Mouse (Mus musculus): ENCODE results near the gene Tmem56. TPM values are rescaled to one million over a fixed set of nuclear protein-coding genes. Genes with fewer than 3 reads are reported as not detected.

Tmem56 gene
- polyA plus RNA-seq, 1 experiment from 2014 or later: 0.79 TPM

DNA sequence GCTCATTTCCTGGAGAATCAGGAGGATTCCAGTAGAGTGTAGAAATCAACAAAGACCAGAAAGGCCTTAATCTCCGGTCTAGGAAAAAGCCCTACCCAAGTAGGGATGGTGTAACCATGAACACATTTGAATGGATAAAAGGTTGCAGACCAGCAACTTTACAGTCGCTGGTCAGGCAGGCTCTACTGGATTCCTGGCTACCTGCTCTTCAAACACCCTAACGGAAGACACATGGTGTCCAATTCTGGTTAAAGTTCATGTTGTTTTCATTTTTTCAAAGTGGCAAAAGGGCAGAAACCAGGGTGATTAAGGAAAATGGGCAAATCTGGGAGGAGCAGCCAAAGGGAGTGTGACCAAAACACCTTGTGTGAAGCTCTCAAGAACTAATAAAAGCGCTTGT lies 5.9 kb downstream of the Tmem56 start:
- WGBS: 69% methylated on average over 4 of the region's 4 CpGs
- Histone ChIP-seq H3K4me2 (no peak overlapping the region), H3K9ac (no peak overlapping the region), H3K27me3 (replicated peaks) (no peaks in the 10 kb centered on the region), H3K9me3 (no peaks in the 10 kb centered on the region), H3K36me3 (no peaks in the 10 kb centered on the region), H3K4me1 (no peaks in the 10 kb centered on the region), H3K27ac (replicated peaks) (no peak overlapping the region), H3K4me3 (no peak overlapping the region)
- ATAC-seq (ENCODE audit: extremely low read depth, insufficient number of reproducible peaks, low FRiP score, low TSS enrichment): no peak

DNA sequence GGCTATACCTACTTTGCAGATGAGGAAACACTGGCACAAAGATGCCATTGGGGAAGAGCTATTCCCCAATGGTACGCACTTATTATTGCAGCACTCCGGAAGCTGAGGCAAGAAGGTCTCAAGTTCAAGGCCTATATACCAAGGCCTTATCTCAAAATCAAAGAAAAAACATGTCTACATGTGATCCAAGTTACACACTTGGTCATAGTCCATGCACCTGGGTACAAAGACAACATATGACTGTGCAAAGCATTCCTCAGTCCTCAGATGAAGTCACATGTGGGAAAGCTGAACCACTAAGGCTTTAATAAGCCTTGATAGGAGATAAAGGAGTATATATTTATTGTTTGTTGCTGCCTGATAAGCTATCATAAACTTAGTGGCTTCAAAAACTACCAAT lies 8.9 kb downstream of the Tmem56 start:
- Histone ChIP-seq H3K27me3 (replicated peaks) (no peaks in the 10 kb centered on the region), H3K9me3 (no peaks in the 10 kb centered on the region), H3K36me3 (no peaks in the 10 kb centered on the region), H3K9ac (no peak overlapping the region), H3K27ac (replicated peaks) (no peak overlapping the region), H3K4me1 (no peaks in the 10 kb centered on the region), H3K4me3 (no peak overlapping the region), H3K4me2 (no peak overlapping the region)
- ATAC-seq (ENCODE audit: extremely low read depth, insufficient number of reproducible peaks, low FRiP score, low TSS enrichment): no peak
- WGBS: 87% methylated on average over 2 of the region's 2 CpGs

DNA sequence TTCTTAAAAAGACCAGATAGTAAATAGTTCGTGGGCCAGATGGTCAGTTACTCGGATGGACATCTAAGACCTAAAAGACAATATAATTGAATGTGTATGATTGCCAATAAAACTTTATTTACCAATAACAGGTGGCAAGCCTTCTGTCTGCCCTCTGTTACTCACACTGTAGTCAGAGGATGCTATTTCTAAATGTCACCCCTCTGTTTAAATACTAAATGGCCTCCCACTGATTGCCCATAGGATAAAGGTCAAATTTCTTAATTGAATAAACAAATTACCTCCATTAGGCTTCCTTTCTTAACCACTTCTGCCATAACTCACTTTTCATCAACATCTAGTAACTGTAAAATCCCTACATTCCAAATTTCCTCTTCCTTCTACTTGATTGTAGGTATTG lies 10.3 kb downstream of the Tmem56 start:
- Histone ChIP-seq H3K27ac (replicated peaks) (no peak overlapping the region), H3K36me3 (no peaks in the 10 kb centered on the region), H3K27me3 (replicated peaks) (no peaks in the 10 kb centered on the region), H3K4me1 (no peaks in the 10 kb centered on the region), H3K4me3 (no peak overlapping the region), H3K9ac (no peak overlapping the region), H3K4me2 (no peak overlapping the region), H3K9me3 (no peaks in the 10 kb centered on the region)
- ATAC-seq (ENCODE audit: extremely low read depth, insufficient number of reproducible peaks, low FRiP score, low TSS enrichment): no peak
- WGBS: 68% methylated on average over 2 of the region's 2 CpGs

DNA sequence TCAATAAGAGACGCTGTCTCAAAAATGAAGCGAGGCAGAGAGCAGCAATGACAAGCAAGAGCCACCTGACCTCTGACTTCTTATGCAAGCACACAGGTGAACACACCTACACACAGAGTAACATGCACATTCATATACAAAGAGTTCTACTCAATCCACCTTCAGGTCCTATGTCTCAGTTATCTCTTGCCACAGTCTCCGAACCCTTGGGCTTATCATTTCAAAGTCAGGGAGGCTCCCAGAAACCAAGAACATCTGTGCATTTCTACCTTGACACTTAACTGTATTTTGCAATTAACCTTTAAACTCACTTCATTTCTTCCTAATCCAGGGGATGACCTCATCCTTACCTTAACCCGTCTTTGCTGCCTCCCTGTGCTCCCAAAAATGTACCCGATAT lies 15.6 kb downstream of the Tmem56 start:
- peaks cover 32% of the 10 kb centered on the region for H3K27me3 ChIP-seq (replicated peaks)
- H3K9ac ChIP-seq: no peak overlapping the region
- WGBS: 71% methylated on average over 5 of the region's 5 CpGs
- H3K9me3 ChIP-seq: no peaks in the 10 kb centered on the region
- no peak overlapping the region for H3K4me2 ChIP-seq
- ATAC-seq (ENCODE audit: extremely low read depth, insufficient number of reproducible peaks, low FRiP score, low TSS enrichment): no peak
- peaks cover 8% of the 10 kb centered on the region for H3K4me1 ChIP-seq
- no peak overlapping the region for H3K4me3 ChIP-seq
- no peaks in the 10 kb centered on the region for H3K36me3 ChIP-seq
- H3K27ac ChIP-seq (replicated peaks): no peak overlapping the region

DNA sequence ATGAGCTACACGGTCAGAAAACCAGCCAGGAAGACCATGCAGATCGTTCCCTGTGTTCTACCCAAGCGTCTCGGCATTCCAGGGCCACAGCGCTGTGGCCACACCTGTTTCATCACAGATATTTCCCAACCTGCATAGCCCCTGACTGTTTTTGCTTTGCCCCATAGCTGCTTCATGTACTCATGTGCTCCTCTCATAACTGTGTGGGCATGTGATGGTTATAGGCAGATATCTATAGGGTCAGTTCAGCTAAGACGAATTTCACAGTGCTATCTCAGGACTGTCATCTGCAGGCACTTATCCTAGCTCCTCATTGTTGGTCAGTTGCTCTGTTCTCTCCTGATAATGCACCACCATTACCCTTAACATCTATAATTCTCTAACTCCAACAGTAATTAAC lies 18.7 kb downstream of the Tmem56 start:
- Histone ChIP-seq H3K4me2 (no peak overlapping the region), H3K9me3 (no peaks in the 10 kb centered on the region), H3K27ac (replicated peaks) (no peak overlapping the region), H3K4me3 (no peak overlapping the region), H3K36me3 (no peaks in the 10 kb centered on the region), H3K4me1 (peaks cover 15% of the 10 kb centered on the region), H3K9ac (no peak overlapping the region), H3K27me3 (replicated peaks) (peaks cover 60% of the 10 kb centered on the region)
- WGBS: 63% methylated on average over 6 of the region's 6 CpGs
- no peak for ATAC-seq (ENCODE audit: extremely low read depth, insufficient number of reproducible peaks, low FRiP score, low TSS enrichment)

DNA sequence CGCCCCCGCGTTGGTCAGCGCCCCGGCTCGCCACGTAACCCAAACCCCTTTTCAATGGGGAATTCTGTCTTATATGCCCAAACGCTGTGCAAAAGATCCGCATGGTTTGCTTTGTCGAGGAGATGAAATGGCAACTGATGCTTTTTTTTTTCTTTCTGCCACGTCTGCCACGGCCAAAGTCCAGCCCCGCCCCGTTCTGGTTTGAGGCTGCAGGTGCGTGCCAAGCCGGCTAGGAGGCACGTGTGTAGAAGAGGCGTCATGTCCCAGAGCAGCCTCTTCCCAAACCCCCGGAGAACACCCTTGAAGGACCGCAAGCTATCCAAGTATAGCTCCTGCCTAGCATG lies 19.7 kb downstream of the Tmem56 start:
- peak overlapping the region; percentile 81 for H3K9ac ChIP-seq
- no peak overlapping the region for H3K27ac ChIP-seq (replicated peaks)
- WGBS: 2% methylated on average over 20 of the region's 20 CpGs
- H3K4me2 ChIP-seq: peak overlapping the region; percentile 94
- peaks cover 60% of the 10 kb centered on the region for H3K27me3 ChIP-seq (replicated peaks)
- no peaks in the 10 kb centered on the region for H3K36me3 ChIP-seq
- peak overlapping the region; percentile 75 for H3K4me3 ChIP-seq
- peak; percentile 47; the same call in 1 of the 2 replicates for ATAC-seq (ENCODE audit: extremely low read depth, insufficient number of reproducible peaks, low FRiP score, low TSS enrichment)
- peaks cover 25% of the 10 kb centered on the region for H3K4me1 ChIP-seq
- H3K9me3 ChIP-seq: no peaks in the 10 kb centered on the region

DNA sequence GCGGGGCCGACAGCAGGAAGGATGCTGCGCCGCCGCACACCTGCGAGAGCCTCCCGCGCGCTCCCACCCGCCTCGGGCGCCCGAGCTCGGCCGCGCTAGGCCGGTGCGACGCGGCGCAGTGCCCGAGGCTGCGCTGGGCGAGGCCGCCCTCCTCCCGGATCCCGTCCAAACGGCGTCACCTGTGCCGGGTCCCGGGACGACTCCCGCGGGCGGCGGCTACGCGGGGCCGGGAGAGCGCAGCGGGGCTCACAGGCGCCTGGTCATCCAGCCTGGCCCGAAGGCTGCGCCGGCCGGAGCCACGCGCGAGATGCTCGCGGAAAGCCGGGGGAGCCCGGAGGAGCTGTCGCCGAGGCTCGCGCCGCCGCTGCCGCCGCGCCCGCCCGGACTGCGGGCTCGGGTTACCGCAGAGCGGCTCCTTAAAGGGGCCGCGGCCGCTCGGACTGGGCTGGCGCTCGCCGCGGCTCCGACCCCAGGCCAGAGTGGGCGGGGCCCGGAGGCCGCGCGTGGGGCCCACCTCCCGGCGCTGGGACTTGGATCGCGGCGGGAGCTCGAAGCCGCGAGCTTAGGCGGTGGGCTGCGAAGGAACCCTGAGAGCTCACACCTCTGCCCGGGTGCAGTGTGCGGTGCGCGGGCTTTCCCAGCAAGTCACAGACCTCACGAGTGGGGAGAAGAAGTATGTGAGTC lies 20.2 kb downstream of the Tmem56 start:
- Histone ChIP-seq H3K4me2 (peak overlapping the region; percentile 94), H3K27ac (replicated peaks) (0 out of 2 replicates have a peak overlapping the region, but pooled peaks have one; percentile 9), H3K9me3 (no peaks in the 10 kb centered on the region), H3K4me1 (peaks cover 25% of the 10 kb centered on the region), H3K9ac (peak overlapping the region; percentile 81), H3K36me3 (no peaks in the 10 kb centered on the region), H3K27me3 (replicated peaks) (peaks cover 60% of the 10 kb centered on the region), H3K4me3 (peak overlapping the region; percentile 75)
- under 1% methylated on average over 80 of the region's 97 CpGs for WGBS
- ATAC-seq (ENCODE audit: extremely low read depth, insufficient number of reproducible peaks, low FRiP score, low TSS enrichment): peak; percentile 83

DNA sequence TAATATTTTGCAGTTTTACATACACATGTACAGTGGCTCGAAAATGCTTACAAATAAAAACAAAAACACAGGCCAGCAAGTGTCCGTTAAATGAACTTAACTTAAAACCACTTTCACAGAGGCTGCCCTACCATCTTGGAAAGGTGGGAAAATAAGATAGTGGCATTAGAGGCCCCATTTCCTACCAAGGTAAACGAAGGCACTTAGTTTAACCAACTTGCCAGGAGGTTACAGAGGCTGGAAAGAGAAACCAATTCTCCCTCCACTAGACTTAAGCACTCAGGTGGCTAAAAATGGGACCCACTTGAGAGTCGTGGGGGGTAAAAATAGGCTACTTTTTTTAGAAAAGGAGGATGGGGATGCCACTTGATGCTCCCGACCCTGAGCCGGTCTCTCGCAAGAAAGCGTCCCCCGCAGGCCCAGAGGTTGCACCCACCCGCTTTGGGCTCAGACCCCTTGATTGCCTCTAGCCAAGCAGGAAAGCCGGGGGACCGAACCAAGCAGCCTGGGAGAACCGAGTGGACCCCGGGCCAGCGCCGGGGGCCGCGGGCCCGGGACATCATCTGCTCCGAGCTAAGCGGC lies 20.9 kb downstream of the Tmem56 start:
- Histone ChIP-seq H3K27me3 (replicated peaks) (peaks cover 60% of the 10 kb centered on the region), H3K4me2 (peak overlapping the region; percentile 94), H3K4me3 (peak overlapping the region; percentile 75), H3K27ac (replicated peaks) (no peak overlapping the region), H3K36me3 (no peaks in the 10 kb centered on the region), H3K9ac (peak overlapping the region; percentile 81), H3K9me3 (no peaks in the 10 kb centered on the region), H3K4me1 (peaks cover 25% of the 10 kb centered on the region)
- 7% methylated on average over 21 of the region's 21 CpGs for WGBS
- 0 out of 2 replicates have a peak, but pooled peaks have one; percentile 2 for ATAC-seq (ENCODE audit: extremely low read depth, insufficient number of reproducible peaks, low FRiP score, low TSS enrichment)

DNA sequence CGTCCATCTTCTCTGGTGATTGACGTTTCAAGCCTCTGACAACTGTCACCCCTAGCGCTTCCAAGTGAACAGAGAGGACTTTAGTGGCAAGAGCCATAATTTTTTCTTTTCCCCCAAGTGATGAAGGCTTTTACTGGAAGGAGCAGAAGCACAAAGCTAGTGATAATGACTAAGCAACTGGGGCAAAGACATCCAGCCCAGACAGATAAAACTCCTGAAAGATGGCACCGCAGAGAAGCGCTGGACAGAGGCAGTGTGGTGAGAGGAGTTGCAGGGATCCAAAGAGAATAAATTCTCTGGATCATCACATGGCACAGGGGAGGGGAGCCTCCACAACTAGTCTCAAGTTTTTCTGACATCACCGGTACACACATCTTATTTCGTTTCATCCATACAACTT lies 21.6 kb downstream of the Tmem56 start:
- ATAC-seq (ENCODE audit: extremely low read depth, insufficient number of reproducible peaks, low FRiP score, low TSS enrichment): no peak
- H3K27me3 ChIP-seq (replicated peaks): peaks cover 56% of the 10 kb centered on the region
- 61% methylated on average over 7 of the region's 7 CpGs for WGBS
- no peak overlapping the region for H3K4me3 ChIP-seq
- no peaks in the 10 kb centered on the region for H3K9me3 ChIP-seq
- peak overlapping the region; percentile 22 for H3K4me2 ChIP-seq
- H3K27ac ChIP-seq (replicated peaks): no peak overlapping the region
- no peaks in the 10 kb centered on the region for H3K36me3 ChIP-seq
- no peak overlapping the region for H3K9ac ChIP-seq
- H3K4me1 ChIP-seq: peaks cover 25% of the 10 kb centered on the region

DNA sequence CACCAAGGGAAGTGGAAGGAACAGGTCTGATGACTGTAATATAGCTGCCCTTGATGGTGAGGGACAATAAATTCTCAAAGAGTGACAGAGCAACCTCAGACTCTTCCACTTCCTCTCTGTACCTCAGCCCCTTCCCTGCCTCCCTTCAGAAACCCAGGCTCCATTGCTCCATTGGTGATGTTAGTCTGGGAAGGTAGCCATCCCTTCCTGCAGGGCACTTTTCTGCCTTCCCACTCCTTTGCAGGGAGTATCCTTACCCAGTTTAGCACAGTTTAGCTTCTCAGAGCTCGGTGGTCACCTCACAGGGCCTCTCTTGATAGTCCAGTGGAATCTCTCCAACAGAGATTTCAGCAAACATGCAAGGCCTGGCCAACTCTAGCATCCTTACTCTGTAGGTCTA lies 22.1 kb downstream of the Tmem56 start:
- WGBS: 57% methylated on average over 1 of the region's 1 CpGs
- no peaks in the 10 kb centered on the region for H3K9me3 ChIP-seq
- peaks cover 25% of the 10 kb centered on the region for H3K4me1 ChIP-seq
- ATAC-seq (ENCODE audit: extremely low read depth, insufficient number of reproducible peaks, low FRiP score, low TSS enrichment): no peak
- peaks cover 54% of the 10 kb centered on the region for H3K27me3 ChIP-seq (replicated peaks)
- no peak overlapping the region for H3K27ac ChIP-seq (replicated peaks)
- no peaks in the 10 kb centered on the region for H3K36me3 ChIP-seq
- H3K9ac ChIP-seq: no peak overlapping the region
- no peak overlapping the region for H3K4me3 ChIP-seq
- H3K4me2 ChIP-seq: peak overlapping the region; percentile 22

DNA sequence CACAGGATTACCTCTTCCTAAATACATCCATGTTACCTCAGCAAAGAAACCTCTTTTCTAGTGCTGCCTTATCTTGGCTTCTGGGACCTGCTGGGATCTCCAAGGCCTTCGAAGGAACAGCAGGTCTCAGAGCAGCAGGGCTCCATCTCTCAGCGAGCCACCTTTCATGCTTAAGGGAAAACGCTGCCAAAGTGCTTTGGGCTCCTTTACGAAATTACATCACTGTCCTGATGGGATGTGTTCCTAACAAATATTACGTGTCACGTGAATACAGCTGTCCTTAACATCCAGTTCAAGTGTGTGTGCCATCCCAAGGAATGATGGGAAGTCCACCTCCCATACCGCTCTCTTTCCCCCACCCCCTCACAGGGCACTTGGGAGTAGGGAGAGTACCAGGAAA lies 22.9 kb downstream of the Tmem56 start:
- no peak overlapping the region for H3K4me3 ChIP-seq

More for the DNA sequence above, 22.9 kb downstream of the Tmem56 start:
- Histone ChIP-seq H3K9me3 (no peaks in the 10 kb centered on the region), H3K9ac (no peak overlapping the region), H3K4me2 (no peak overlapping the region), H3K27me3 (replicated peaks) (peaks cover 53% of the 10 kb centered on the region), H3K36me3 (no peaks in the 10 kb centered on the region), H3K27ac (replicated peaks) (no peak overlapping the region), H3K4me1 (peaks cover 25% of the 10 kb centered on the region)
- WGBS: 77% methylated on average over 7 of the region's 7 CpGs
- ATAC-seq (ENCODE audit: extremely low read depth, insufficient number of reproducible peaks, low FRiP score, low TSS enrichment): no peak
